Mouse (Mus musculus): ENCODE data around the gene Nipal1. TPM values are rescaled to one million over a fixed set of nuclear protein-coding genes. Genes with fewer than 3 reads are reported as not detected.

The Nipal1 gene
- 1.3 TPM in 1 of 2 replicates, not detected in the other for total RNA-seq (2015; ENCODE audit: low replicate concordance)
- 0.26 and 1.3 TPM in 2 replicates for total RNA-seq (2017; ENCODE audit: low replicate concordance)

DNA sequence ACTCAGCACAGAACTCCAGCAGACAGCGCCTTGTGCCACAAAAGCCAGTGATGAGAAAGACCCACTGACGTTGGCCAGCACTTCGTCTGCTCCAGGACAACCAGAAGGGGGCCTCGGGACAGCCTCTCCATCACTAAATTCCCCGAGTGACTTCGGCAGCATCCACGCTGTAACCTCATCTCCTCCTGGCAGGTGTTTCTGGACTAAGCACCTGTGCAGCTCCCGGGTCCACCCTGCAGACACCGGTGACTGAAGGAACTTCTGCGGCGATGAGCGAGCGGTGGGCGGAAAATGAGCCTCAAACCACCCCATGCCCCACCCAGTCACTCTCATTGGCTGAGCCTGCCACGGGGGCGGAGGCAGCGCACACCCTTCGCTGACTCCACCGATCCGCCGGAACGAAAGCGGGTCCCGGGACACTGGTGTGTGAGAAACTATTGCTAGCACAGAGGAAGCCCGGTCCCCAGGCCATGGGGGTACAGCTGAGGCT, at the start of gene Nipal1:
Nipal1 (plus strand) TSS at position 378 of the 490 bp plus-strand sequence.
- ATAC-seq (replicated peaks; ENCODE audit: low FRiP score, poor library complexity, severe bottlenecking), result peak; percentile 83

DNA sequence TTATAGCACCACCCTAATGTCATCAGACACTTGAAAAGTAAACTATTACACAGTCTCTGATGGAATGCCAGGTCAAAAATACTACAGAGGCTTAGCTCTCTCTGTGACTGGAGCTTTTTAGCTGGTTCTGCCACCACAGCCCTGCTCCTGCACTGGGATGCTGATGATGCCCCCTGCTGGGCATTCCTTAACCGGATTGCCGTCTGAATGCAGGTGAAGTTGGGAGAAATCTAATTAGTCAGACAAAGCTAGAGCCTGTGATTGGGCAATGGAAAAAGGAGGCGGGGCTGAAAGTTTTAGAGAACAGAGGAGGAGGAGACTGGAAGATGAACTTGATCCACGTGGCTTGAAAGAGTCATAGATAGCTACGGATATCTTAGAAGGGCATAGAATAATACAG, 46.6 kb upstream of the Nipal1 start:
- ATAC-seq (replicated peaks; ENCODE audit: low FRiP score, poor library complexity, severe bottlenecking), result no peak

DNA sequence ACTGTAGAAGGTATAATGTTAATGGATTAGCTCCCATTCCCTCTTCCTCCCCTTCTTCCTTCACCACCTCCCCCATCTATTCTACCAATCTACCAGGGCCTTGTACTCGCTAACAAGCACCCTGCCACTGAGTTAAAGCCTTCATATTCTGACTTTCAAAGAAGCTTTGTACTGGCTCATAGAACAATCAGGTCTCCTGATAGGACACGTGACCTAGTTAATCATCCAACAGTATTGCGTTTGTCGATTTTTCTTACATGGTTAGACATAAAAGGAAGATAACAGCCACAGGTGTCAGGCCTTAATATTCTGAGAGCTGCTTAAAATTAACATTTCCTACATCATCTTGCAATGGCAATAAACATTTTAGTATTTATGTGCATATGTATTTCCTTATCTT, 44.5 kb upstream of the Nipal1 start:
- ATAC-seq (replicated peaks; ENCODE audit: low FRiP score, poor library complexity, severe bottlenecking), result no peak

DNA sequence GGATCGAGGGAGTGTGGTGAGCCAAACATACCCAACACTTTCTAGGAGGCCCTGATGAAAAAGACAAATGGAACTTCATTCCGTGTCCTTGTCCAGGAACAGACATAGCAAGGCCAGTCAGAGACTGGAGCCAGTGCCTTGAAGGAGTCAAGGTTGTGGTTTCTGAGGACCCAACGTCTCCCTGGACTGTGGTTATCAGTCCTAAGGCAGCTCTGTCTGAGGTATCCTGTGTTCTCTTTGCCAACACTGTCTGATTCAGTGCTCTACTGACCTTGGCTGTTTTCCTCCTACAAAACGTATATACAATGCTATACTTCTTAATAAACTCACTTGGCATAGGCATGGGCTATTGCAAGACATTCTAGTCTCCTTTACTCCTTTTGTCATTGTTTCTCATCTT, 30.2 kb upstream of the Nipal1 start:
- no peak for ATAC-seq (replicated peaks; ENCODE audit: low FRiP score, poor library complexity, severe bottlenecking)

DNA sequence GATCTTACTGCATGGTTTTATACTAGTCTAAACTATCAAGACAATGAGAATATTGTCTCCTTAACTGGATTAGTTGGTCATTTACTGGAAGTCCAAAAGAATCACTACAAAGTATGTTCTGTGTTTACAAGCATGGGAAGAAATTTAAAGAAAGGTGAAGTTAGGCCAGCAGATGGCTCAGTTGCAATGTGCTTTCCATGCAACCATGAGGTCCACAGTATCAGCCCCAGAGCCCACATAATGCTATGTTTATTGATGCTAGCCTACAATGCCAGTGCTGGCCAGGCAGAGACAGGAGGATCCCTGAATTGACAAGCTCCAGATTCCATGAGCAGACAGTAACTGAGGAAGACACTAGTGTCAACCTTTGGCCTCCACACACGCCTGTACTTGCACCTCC, 26.6 kb upstream of the Nipal1 start:
- no peak for ATAC-seq (replicated peaks; ENCODE audit: low FRiP score, poor library complexity, severe bottlenecking)

DNA sequence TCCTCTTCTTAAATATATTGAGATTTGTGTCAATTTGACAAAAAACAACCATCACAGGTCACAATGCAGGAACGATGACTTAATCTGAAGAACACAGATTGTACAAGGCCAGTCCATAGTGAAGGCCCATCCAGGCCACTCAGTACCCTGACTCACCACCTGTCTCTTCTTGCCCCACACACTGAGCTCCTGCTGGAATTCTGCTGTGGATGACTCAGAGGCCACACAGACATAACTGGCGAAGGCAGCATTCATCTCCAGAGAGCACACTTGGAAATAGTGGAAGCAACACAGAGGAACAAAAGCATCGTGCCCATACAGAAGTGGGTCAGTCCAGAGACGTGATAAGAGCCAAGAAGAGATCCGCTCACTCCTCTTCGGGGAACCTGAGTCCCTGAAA, 17.6 kb upstream of the Nipal1 start:
- ATAC-seq (replicated peaks; ENCODE audit: low FRiP score, poor library complexity, severe bottlenecking), result no peak

DNA sequence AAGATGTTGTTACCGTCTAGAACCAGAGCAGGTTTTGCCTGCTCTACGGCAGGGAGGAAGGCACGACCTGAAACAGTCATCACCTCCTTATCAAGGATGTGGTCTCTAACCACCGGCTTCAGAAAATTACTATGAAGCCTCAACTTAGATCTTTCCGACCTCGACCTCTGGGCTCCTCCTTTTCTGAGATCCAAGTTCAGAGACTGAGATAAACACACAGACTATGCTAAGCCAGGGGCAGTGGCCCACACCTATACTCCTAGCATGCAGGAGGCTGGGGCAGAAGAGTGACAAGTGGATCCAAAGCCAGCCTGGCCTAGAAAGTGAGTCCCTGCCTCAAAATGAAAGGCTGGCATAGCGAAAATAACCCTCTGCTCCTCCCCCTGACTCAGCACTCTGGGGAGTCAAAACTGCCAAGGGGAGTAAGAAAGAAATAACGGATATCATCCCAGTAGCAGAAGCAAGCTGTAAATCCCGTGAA, 12.8 kb upstream of the Nipal1 start:
- ATAC-seq (replicated peaks; ENCODE audit: low FRiP score, poor library complexity, severe bottlenecking), result peak; percentile 25; the same call in 1 of the 2 replicates

DNA sequence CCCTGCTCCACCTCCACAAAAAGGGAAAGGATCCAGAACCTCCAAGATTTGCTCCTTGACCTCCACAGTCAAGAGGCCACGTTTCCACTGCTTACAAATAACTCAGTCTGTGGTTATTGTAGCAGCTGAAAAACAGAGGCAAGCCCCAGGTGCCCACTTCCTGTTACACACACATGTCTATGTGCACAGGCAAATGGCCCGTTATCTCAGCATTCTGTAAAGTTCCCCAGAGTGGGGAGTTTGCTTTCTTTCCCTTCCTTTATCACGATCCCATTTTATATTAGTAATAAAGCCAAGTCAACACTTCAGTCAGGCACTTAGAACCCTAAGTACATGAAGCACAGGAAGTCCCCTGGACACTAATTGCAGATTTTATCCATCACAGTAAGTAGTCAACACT, 11.5 kb upstream of the Nipal1 start:
- no peak for ATAC-seq (replicated peaks; ENCODE audit: low FRiP score, poor library complexity, severe bottlenecking)

DNA sequence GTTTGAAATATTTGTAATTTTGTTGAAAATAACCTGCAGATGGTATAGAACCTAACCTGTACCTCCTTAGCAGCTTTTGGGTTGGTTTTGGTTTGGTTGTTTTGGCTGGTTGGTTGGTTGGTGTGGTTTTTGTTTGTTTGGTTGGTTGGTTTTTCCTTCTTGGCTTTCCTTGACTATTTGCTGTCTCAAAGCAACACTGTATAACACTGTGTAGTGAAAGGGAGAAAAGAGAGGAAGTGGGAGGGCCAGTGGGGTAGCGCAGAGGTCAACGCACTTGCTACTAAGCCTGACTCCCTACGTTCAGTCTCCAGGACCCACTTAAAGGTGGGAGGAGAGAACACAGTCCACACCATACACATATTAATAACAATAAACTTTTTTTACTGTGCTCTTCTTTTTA, 11.0 kb upstream of the Nipal1 start:
- ATAC-seq (replicated peaks; ENCODE audit: low FRiP score, poor library complexity, severe bottlenecking), result no peak

DNA sequence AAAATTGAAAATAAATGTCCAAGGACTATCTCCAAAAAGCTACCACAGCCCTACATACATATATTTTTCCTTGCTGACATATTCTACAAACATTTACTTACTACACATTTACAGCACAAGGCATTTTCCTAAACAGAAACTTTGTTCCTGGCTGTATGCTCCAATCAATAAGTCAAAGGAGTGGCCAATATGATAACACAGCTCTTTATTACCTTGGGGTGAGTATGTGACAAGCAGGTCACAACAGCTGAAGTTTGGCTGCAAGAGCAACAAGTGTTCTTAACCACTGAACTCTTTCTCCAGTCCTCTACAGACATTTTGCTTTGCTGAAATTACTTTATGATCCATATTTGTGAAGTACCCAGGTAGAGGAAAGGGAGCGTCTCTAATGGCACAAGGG, 7.5 kb upstream of the Nipal1 start:
- ATAC-seq (replicated peaks; ENCODE audit: low FRiP score, poor library complexity, severe bottlenecking), result no peak

DNA sequence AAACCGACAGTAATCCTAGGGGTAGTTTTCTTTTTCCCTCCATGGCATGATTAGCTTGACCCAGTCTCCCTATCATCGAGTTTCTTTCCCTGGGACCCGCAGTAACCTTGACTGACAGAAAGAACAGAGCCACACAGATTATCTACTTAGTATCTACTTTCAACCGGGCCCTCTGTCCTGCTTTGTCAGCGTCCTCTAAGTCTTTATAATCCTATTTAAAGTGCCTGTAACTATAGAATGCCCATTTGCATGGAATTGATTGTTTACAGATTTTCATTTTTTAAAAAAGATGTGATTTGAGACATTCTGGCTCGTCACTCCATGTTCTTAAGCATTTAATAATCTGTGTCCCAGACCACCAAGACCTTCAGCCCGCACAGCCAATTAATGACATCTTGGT, 3.9 kb upstream of the Nipal1 start:
- ATAC-seq (replicated peaks; ENCODE audit: low FRiP score, poor library complexity, severe bottlenecking), result no peak

DNA sequence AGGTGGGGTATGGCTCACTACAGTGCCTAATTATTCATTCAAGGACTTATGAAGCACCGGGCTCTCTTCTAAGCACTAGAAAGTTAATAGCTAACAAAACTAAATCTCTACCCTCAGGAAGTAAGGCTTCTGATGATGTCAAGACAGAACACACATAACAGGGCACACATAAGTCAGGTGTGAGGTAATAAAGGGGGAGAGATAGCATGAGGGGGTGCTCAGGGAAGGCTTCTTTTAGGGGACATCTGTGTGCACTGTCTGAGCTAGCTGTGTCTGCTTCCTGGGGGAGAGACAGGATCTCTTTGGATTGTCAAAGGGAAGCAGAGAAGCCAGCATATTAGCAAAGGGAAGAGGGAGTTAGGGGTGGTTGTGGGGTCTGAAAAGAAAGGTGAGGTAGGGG, 3.4 kb upstream of the Nipal1 start, which contains the start of gene Cnga1:
Cnga1 (minus strand) TSS at position 101 of the 400 bp plus-strand sequence.
- no peak for ATAC-seq (replicated peaks; ENCODE audit: low FRiP score, poor library complexity, severe bottlenecking)

DNA sequence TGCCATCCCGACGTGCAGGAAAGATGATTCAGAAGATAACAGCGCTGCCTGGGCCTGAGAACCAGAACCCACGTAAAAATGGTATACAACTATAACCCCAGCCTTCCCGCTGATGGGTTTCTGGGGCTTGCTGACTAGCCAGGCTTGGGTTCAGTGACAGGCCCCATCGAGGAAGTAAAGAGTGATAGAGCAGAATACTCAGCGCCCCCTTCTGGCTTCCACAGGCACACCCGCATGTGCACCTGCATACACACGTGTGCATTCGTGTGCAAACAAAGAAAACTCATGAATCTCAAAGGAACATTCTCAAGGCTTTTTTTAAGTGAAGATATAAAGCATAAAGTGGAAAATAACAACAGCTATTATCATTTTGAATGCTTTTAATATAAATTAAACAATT, 1.5 kb upstream of the Nipal1 start:
- no peak for ATAC-seq (replicated peaks; ENCODE audit: low FRiP score, poor library complexity, severe bottlenecking)

DNA sequence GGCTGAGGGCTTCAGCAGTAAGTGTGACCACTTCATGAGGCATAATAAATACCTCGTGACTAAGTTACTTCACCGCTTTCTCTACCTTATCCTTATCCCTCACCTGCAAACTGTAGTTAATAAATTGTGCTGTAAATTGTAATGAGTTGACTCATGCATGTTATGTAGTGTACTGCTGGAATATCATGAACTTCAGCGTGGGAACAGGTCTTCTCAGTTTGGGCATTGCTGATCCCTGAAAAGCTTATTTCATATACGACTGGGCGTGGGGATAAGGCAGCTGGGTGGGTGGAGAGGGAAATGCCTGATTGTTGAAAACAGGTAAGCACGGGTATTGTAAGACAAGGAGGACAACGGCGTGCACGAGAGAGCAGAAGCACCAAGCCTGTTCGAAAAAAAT, 599 bp upstream of the Nipal1 start:
- no peak for ATAC-seq (replicated peaks; ENCODE audit: low FRiP score, poor library complexity, severe bottlenecking)

DNA sequence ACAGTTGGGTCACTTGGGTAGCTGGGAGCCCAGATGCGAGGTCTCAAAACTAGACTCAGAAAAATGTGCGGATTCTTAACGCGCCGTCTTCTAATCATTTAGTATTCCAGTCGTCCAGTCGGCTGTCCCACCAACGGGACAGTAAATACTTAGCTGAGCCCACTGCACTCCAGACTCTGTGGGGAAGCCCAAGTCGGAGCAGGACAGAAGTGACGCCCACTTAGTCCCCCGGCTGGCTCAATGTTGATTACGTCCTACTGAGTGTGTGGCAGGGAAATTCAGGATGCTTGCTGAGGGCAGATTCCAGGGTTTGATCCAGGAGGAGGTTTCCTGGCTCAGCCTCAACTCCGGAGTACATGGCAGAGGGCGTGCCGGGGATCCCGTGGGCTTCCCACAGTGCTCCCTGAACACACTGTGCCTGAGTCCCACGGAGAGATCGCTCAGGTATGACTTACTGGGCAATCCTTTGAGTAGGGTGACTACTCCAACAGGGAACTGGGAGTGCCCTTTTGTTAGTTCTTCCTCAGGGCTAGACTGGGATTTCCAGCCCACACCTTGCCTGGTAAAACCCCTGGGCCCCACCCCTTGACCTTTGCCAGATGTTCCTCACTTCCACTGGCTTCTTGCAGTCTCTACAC, 482 bp downstream of the Nipal1 start:
- ATAC-seq (replicated peaks; ENCODE audit: low FRiP score, poor library complexity, severe bottlenecking), result no peak

DNA sequence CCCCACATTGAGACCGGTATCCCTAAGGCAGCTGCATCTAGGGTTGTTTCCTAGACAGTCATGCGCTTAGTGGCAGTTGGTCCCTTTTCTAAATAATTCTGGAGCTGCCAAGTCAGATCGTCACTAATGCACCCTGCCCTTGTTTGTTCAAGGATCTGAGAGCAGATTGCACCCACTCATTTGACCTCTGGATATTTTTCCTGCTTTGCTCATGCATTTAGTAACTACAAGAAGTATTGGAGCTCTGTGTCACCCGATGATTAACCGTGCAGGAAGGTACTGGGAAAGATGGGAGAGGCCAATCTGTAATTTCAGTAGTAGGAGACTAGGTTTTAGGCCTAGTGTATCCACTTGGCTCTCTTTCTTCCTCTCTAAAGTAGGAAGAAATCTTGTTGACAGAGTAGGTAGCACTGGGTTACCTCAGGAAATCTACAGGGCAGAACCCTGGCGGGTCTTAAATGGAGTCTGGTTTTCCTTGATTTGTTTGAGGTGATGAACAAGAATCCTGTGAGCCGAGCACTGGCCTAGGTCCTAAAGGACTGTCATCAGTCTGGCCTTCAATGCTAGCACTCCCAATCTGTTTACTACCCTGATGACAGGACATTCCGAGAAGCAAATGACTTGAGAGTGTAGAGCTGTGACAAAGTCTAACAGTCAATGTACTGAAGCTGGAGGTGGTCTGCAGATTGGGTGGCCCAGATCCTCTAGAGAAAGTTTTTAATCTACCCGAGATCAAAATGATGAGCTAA, 1.6 kb downstream of the Nipal1 start:
- no peak for ATAC-seq (replicated peaks; ENCODE audit: low FRiP score, poor library complexity, severe bottlenecking)

DNA sequence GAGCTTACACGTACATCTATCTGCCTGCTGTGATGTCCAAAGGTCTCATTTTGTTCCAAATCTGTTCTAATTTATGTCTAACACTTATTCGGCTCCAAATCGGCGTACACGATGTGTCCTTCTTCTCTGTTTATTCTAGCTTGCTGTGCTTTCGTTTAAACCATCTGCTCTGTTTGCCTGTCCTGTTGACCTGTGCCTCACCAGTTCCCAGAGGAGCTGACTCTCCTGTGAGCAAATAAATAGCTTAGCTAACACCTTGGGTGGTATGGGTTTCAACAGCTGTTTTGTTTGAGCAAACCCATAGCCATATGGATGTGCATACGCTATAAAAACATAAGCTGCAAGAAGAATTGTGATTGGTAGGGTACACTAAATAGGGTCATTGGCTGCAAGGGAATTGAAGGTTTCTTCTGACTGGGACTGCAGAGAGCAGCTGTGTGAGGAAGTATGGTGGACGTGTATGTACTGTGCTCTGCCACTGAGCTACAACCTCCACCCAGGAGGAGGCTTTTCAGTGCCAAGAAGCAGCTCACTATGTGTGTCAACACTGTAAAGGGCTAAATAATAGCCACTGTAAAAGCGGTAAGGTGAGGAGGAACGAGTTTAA, 5.6 kb downstream of the Nipal1 start:
- ATAC-seq (replicated peaks; ENCODE audit: low FRiP score, poor library complexity, severe bottlenecking), result no peak

DNA sequence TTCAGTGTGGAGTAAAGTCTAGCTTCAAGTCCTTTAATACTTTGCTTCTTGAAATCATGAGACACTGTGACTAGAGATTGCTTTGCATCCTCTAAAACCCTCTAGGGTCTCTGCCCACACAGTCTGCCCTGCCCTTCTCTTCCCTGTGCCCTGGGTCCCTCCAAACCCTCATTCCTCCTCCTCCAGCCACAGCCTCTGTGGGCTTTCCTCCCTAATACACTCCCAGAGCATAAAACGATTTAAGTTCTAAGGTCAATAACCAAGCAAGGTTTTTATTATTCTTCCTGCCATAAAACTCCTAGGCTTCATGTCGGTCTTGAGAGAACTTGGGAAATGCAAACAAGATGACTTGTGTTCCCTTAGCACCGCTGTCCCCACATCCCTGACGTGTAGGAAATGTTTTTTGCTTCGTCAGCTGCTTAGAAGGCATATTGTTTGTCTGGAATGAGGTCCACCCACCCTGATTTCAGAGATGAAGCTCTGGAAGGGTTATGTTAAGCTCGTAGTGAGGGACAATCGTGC, 8.7 kb downstream of the Nipal1 start:
- no peak for ATAC-seq (replicated peaks; ENCODE audit: low FRiP score, poor library complexity, severe bottlenecking)

DNA sequence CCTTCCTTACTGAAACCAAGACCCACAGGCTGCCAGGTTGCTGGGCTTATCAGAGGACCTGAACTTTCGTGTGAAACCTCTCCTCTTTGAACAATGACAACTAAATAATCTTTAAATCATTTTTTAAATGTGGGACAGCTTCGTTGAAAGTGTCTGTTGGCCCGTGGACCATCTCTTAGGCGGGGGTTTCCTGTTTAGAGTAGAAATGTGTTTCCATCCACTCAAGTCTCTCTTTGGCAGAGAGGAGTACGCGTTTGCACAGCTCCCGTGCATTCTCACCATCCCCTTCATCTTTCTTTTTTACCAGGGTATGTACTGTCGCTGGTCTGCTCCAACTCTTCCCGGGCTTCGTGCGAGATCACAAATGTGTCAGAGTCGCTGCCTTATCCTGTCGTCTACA, 10.8 kb downstream of the Nipal1 start:
- no peak for ATAC-seq (replicated peaks; ENCODE audit: low FRiP score, poor library complexity, severe bottlenecking)

DNA sequence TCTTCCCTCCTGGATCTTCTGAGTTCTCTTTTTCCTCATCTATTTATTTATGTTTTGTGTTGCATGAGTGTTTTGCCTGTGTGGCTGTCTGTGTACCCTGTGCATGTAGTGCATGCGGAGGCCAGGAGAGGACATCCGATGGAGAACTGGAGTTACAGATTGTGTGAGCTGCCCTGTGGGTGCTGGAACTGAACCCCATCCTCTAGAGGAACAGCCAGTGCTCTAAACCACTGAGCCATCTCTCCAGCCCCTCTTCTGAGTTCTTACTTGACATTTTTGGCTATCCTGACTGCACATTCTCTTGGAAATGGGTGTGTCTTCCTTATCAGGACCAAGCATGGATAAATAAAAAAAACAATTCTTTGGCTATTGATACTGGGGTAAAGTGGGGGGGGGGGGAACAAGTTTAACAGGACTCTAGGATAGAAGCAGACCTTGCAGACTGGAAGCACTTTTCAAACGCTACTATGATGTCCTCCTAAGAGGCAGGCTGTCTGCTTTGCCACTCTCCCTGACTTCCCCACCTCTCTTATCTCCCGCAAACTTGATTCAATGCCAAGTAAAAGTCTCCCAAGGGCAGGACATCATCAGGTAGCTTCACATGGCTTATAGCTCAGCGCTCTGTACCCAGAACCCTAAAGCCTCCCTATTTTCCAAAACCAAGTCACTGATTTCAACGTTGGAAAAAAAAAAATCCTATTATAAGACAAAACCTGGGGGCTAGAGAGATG, 13.6 kb downstream of the Nipal1 start:
- ATAC-seq (replicated peaks; ENCODE audit: low FRiP score, poor library complexity, severe bottlenecking), result no peak
